Mouse (Mus musculus) urinary bladder, postnatal 4 days (tissue): ENCODE results near the gene Mslnl.
A peak's percentile ranks its signal among the peaks of the same experiment; 100 is the strongest.

ENCODE experiments used
- DNase-seq, 2 experiments: peaks; one replicate each; pipeline ENCODE4 v3.0.0; 2021 to 2022; ENCODE audit warnings: low spot score in 2 of 2

Gene Mslnl

GRCm38 (mm10) chr17:25743831-25744230, 8.0 kb downstream of the Mslnl start:
- no peak for DNase-seq

GRCm38 (mm10) chr17:25744311-25744710, 8.5 kb downstream of the Mslnl start:
- no peak for DNase-seq

- no peak for DNase-seq
Observed at GRCm38 (mm10) chr17:25748238-25748637, 12.4 kb downstream of the Mslnl start.

DNA sequence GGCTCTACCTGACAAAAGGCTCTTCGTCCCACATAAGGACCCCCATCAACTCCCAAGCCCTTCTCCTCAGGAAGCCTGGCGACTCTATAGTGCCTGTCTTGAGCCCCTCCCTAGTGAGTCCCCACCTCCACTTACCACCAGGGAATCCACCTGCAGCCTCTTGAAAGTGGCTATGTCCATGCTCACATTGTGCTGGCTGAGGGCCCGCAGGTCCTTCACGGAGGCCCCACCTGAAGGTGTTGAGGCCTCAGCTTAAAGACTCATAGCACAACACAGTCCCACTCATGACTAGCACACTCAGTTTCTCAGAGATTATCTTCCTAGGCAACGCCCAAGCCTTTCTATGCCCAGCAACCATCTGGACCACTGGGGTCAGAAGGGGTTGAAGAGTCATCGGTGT, 13.5 kb downstream of the Mslnl start:
- no peak for DNase-seq

- DNase-seq, result peak; percentile 70 to 86
Observed at GRCm38 (mm10) chr17:25751446-25751845, 15.6 kb downstream of the Mslnl start.

GRCm38 (mm10) chr17:25754241-25754640, 18.4 kb downstream of the Mslnl start, which contains the start of gene Msln:
Gene Msln, minus strand, starts transcription at chr17:25754378.
- no peak for DNase-seq

DNA sequence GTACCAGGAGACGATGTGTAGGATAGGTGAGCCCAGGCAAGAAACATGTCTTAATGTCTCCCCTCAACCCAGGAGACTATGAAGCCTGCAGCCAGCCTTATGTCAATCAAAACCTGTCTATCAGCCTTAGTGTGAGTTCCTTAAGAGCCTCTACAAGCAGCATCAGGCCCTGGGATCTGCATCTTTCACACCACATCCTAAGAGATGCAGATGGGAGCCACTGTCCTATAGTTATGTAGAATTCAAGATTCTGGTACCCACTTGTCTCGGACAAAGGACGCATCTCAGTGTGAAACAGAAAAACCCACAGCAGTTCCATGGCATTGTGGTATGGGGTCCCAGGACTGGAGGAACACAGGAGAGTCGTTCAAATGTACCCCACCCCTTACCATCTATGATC, 19.2 kb downstream of the Mslnl start:
- no peak for DNase-seq

DNA sequence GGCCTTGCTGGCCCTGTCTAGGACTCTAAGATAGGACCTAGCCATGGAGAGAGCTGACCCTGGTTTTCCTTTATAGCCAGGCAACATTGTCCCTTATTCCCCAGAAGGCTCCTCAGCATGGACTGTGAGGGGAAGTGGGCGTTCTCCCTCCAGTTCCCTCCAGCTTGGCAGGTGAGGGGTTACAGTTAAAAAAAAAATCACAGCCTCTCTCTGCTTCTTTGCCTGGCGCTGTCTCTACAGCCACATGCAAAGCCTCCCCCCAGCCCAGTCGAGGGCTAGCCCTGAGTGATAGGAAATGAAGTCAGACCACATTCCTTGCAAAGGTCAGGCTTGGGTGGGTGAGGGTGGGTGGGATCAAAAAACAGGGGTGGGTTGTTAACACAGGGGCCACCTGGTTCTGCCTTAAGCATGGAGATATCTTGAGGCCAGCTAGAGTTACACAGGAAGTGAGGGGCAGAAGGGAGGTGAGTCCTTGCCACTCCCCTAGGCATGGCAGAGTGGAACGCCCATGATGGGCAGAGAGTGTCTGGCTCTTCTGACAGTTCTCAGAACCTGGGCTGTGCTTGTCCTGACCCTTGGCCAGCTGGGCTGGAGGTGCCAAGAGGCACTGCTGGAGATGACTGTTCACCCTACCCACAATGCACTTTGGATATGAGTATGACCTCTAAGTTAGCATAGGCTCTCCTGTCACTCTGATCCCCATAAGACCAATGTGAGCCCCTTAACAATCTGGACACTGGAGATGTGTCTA, 20.0 kb downstream of the Mslnl start:
- no peak for DNase-seq

DNA sequence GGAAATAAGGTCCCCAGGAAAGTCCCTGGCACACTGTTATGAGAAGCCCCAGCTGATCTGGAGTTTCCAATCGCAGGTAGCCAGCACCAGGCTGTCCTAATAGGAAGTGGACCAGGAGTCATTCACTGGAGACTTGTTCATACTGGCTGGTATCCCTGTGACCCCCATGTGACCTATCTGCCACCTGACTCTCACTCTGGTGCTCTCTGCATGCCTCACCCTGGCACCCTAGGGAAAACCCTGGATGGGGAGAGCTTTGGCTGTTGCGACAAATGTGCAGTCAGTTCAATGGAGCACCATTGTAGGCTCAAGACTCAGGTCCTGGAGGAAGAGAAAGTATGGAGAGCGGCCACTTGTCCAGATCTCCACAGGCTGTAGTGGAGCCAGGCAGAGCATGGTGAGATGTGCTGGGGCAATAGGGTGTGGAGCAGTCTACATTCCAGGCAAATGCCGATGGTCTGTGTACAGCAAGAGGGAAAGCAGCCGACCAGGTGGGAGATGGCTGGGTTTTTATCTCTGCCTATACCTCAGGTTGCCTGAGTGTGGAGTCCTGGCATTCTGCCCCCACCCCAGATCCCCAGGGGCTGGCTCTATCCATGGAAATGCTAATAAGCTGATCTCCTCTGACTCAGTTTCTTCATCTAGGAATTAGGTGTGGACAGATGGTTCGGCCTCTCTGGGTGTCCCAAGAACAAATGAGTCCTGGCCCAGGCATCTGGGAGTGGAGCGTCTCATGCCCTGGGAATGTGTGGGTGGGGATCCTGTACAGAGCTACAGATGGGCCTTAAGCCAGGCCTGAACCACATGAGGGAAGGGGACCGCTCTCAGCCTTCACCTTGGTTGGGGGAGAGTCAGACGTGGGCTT, 20.8 kb downstream of the Mslnl start:
- no peak for DNase-seq

DNA sequence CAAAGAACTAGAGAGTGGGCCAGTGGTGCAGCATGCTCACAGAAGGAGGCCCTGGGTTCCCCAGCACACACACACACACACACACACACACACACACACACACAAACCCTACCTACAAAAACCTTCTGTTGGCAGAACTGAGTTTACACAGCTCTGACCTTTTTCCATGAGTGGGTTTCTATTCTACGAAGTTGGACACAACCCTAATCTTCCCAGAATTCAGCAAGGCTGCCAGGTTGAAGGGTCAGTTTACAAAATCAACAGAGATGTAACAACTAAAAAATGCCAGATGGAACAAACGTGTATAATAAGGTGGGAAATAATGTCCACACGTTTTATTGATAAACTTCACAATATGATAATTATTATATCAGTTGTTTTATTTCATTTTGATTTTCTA, 21.8 kb downstream of the Mslnl start:
- DNase-seq, result no peak

DNA sequence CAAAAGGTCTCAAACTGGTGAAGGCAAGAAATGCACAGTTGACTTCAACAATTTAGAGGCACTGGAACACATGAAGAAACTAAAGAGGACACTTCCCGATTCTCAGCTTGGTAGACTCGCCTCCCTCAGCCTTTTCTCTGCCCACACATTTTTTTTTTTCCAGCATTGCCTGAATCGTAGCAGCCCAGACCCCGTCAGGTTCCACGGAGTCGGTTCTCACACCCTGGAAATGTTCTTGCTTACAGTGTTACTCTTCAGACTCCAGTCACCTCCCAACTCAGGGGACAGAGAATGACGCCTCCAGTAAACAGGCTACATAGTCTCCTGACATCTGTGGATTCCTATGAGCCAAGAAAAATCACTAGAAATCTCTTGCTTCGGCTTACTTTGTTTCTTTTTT, 24.3 kb downstream of the Mslnl start:
- DNase-seq, result no peak

DNA sequence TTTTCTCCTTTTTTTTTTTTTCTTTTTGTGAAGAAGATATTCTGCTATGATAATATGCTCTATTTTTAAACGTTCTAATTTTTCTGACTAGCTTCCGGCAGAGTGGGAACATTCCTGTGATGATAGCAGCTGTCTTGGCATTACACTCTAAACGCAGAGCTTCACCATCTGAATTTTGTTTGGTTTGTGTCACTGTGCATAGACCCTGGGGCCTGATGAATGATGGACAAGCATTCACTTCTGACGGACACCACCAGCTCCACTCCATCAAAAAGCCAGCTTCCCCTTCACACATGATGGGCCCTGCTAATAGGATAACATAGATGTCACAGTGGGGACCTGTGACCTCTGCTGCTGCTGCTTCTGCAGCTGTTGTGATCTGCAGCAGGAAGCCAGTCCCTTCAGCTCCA, 25.7 kb downstream of the Mslnl start:
- DNase-seq, result no peak

DNA sequence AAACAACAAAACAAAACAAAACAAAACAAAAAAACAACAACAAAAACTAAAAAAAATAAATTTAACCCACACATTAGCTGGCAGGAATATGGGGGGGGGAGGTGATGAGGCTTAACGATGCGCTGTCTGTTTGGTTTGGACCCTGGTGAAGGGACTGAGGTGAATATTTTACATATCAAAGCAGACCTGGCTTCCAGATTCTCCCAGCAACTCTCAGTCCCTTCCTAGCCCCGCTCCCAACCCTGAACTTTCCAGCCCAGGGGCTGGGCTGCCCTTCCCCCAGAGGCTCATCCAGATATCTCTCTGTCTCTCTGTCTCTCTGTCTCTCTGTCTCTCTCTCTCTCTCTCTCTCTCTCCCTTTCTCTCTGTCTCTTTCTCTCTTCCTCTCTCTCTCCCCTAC, 26.7 kb downstream of the Mslnl start:
- no peak for DNase-seq

- DNase-seq, result no peak
Observed at GRCm38 (mm10) chr17:25765886-25766285, 30.0 kb downstream of the Mslnl start.

- DNase-seq, result no peak
Observed at GRCm38 (mm10) chr17:25769331-25769730, 33.5 kb downstream of the Mslnl start.

DNA sequence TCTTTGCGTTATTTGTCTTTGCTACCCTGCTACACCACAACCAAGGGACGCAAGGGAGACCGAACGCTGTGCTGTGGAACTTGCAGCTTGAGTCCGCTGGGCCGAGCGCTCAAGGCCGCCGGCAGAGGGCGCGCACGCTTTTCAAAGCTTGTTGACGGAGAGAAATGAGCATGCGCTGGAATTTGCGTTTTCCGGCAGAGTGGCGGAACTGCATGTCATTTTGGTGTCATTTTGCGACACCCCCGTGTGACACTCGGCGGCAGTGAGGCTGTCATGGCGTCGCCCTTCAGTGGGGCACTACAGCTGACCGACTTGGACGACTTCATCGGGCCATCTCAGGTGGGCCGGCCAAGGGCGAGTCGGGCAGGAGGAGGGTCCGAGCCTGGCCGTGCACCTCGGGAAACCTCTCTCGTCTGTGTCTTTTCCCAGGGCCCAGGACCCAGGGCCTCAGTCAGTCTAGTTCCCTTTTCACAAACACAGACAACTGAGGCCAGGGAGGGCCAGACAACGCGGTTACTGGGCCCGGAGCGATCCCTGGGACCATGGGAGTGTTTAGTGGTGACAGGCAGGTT, 37.8 kb downstream of the Mslnl start, which contains the start of gene Narfl:
Narfl (plus strand) TSS at position 228 of the 572 bp plus-strand sequence.
- peak; percentile 94 to 97 for DNase-seq

GRCm38 (mm10) chr17:25775318-25776062, 39.6 kb downstream of the Mslnl start:
- no peak for DNase-seq

GRCm38 (mm10) chr17:25777948-25778347, 42.1 kb downstream of the Mslnl start:
- no peak for DNase-seq

DNA sequence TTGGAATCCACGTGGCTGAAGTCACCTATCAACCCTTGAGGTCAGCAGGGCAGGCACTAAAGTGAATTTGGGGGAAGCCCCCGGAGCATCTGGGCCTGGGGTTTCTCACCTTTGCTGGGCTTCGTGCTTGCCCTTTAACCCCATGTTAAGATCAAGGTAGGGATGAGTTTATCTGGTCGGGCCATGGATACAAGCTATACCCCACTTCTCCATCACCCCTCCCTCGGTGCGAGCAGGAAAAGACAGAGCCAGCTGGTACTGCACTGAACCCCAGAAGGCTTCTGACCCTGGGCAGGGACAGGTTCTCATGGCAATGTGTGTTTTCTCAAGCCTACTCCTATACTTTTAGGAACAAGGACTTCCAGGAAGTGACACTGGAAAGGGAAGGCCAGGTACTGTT, 45.5 kb downstream of the Mslnl start:
- DNase-seq, result no peak

DNA sequence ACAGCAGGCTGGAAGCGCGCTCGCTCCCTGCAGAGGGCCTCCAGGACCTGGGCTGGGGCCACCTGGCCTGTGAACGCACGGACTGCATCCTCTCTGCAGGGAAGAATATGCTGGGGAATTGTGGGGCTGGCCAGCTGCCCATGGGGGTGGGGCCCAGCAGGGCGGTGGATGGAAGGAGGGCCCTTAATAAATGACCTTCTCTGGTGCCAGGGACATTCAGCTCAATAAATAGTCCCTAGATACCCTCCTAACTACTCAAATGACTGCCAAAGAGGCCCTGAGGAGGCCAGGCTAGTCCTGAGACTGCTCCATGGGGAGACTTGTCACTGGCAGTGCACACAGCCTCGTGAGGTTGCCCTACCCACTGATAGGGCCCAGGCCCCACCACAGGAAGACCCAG, 47.2 kb downstream of the Mslnl start:
- DNase-seq, result no peak

- no peak for DNase-seq
Observed at GRCm38 (mm10) chr17:25783861-25784574, 48.2 kb downstream of the Mslnl start.
